Mouse (Mus musculus): Measurements from ENCODE around the gene Il10ra.

DNA sequence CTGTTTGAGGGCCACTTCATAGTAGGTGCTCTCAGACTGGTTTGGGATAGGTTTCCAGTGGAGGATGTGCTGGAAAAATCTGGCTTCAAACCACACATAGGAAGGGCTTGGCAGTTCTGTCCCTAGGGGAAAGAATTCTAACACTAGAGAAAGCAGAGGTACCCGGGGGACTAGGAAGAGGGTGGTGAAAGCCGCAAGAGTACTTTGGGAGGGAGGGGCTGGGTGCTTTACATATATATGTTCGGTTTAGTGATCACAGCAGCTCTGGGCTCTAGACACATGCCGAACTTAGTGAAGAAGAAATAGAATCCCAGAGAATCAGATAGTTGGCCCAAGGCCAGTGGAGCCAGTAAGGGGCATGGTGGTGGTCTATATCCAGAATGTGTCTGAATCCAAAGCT lies 1.9 kb downstream of the Il10ra start:
- TF ChIP-seq EP300 (optimal IDR thresholded peaks at IDR 0.05) (no peak), CTCF (IDR thresholded peaks at IDR 0.05; ENCODE audit: low read depth) (no peak)
